Mouse (Mus musculus): ENCODE measurements around the gene Ppp2r5a. TPM values are rescaled to one million over a fixed set of nuclear protein-coding genes. Genes with fewer than 3 reads are reported as not detected.

Ppp2r5a gene
- polyA plus RNA-seq, 2 experiments, result 30.3 to 40.1 TPM

GRCm38 (mm10) chr1:191445831-191446258 lies 42.8 kb upstream of the Ppp2r5a start:
- H3K4me2 ChIP-seq (replicated peaks; ENCODE audit: low read depth, low read length, severe bottlenecking), result no peak overlapping the region
- no peak overlapping the region for H3K4me3 ChIP-seq (replicated peaks; ENCODE audit: low read length)
- no peak overlapping the region for H3K9ac ChIP-seq (ENCODE audit: low read depth, low read length, severe bottlenecking)
- no peaks in the 10 kb centered on the region for H3K27me3 ChIP-seq (ENCODE audit: control insufficient read depth, insufficient read depth, low read length)
- no peaks in the 10 kb centered on the region for H3K9me3 ChIP-seq (ENCODE audit: control insufficient read depth, low read length)
- 64% methylated on average over 9 of the region's 9 CpGs for WGBS
- H3K27ac ChIP-seq (replicated peaks; ENCODE audit: low read depth, low read length), result no peak overlapping the region
- DNase-seq (ENCODE audit: low spot score), result no peak
- no peak for TF ChIP-seq POLR2A (IDR thresholded peaks at IDR 0.05; ENCODE audit: borderline replicate concordance, extremely low read depth, insufficient read depth, insufficient read length)
- H3K4me1 ChIP-seq (ENCODE audit: control insufficient read depth, insufficient read depth, low read length), result no peaks in the 10 kb centered on the region
- H3K36me3 ChIP-seq (ENCODE audit: control insufficient read depth, insufficient read depth, low read length), result no peaks in the 10 kb centered on the region
- no peak for ATAC-seq (ENCODE audit: low FRiP score, low read depth)

- 84% methylated on average over 12 of the region's 12 CpGs for WGBS
- no peak overlapping the region for H3K4me2 ChIP-seq (replicated peaks; ENCODE audit: low read depth, low read length, severe bottlenecking)
- no peaks in the 10 kb centered on the region for H3K36me3 ChIP-seq (ENCODE audit: control insufficient read depth, insufficient read depth, low read length)
- H3K27ac ChIP-seq (replicated peaks; ENCODE audit: low read depth, low read length), result no peak overlapping the region
- H3K9ac ChIP-seq (ENCODE audit: low read depth, low read length, severe bottlenecking), result no peak overlapping the region
- H3K4me3 ChIP-seq (replicated peaks; ENCODE audit: low read length), result no peak overlapping the region
- H3K4me1 ChIP-seq (ENCODE audit: control insufficient read depth, insufficient read depth, low read length), result no peaks in the 10 kb centered on the region
- no peaks in the 10 kb centered on the region for H3K9me3 ChIP-seq (ENCODE audit: control insufficient read depth, low read length)
- H3K27me3 ChIP-seq (ENCODE audit: control insufficient read depth, insufficient read depth, low read length), result no peaks in the 10 kb centered on the region
- no peak for ATAC-seq (ENCODE audit: low FRiP score, low read depth)
- DNase-seq (ENCODE audit: low spot score), result no peak
- no peak for TF ChIP-seq POLR2A (IDR thresholded peaks at IDR 0.05; ENCODE audit: borderline replicate concordance, extremely low read depth, insufficient read depth, insufficient read length)
Observed at GRCm38 (mm10) chr1:191445401-191445800, 42.3 kb upstream of the Ppp2r5a start.

GRCm38 (mm10) chr1:191444467-191444866 lies 41.4 kb upstream of the Ppp2r5a start:
- WGBS, result 56% methylated on average over 1 of the region's 1 CpGs
- Histone ChIP-seq H3K36me3 (ENCODE audit: control insufficient read depth, insufficient read depth, low read length) (no peaks in the 10 kb centered on the region), H3K4me3 (replicated peaks; ENCODE audit: low read length) (no peak overlapping the region), H3K9ac (ENCODE audit: low read depth, low read length, severe bottlenecking) (no peak overlapping the region), H3K4me1 (ENCODE audit: control insufficient read depth, insufficient read depth, low read length) (no peaks in the 10 kb centered on the region), H3K9me3 (ENCODE audit: control insufficient read depth, low read length) (no peaks in the 10 kb centered on the region), H3K27ac (replicated peaks; ENCODE audit: low read depth, low read length) (no peak overlapping the region), H3K27me3 (ENCODE audit: control insufficient read depth, insufficient read depth, low read length) (no peaks in the 10 kb centered on the region), H3K4me2 (replicated peaks; ENCODE audit: low read depth, low read length, severe bottlenecking) (no peak overlapping the region)
- TF ChIP-seq POLR2A (IDR thresholded peaks at IDR 0.05; ENCODE audit: borderline replicate concordance, extremely low read depth, insufficient read depth, insufficient read length), result no peak
- no peak for ATAC-seq (ENCODE audit: low FRiP score, low read depth)
- DNase-seq (ENCODE audit: low spot score), result no peak

GRCm38 (mm10) chr1:191439011-191439410 lies 35.9 kb upstream of the Ppp2r5a start:
- H3K27ac ChIP-seq (replicated peaks; ENCODE audit: low read depth, low read length), result no peak overlapping the region
- H3K4me1 ChIP-seq (ENCODE audit: control insufficient read depth, insufficient read depth, low read length), result peaks cover 3% of the 10 kb centered on the region; the same call in 1 of the 2 replicates
- DNase-seq (ENCODE audit: low spot score) (no peak), ATAC-seq (ENCODE audit: low FRiP score, low read depth) (no peak)
- H3K9me3 ChIP-seq (ENCODE audit: control insufficient read depth, low read length), result no peaks in the 10 kb centered on the region
- no peak overlapping the region for H3K9ac ChIP-seq (ENCODE audit: low read depth, low read length, severe bottlenecking)
- no peak for TF ChIP-seq POLR2A (IDR thresholded peaks at IDR 0.05; ENCODE audit: borderline replicate concordance, extremely low read depth, insufficient read depth, insufficient read length)
- H3K4me3 ChIP-seq (replicated peaks; ENCODE audit: low read length), result no peak overlapping the region
- no peaks in the 10 kb centered on the region for H3K36me3 ChIP-seq (ENCODE audit: control insufficient read depth, insufficient read depth, low read length)
- 80% methylated on average over 3 of the region's 3 CpGs for WGBS
- no peaks in the 10 kb centered on the region for H3K27me3 ChIP-seq (ENCODE audit: control insufficient read depth, insufficient read depth, low read length)
- no peak overlapping the region for H3K4me2 ChIP-seq (replicated peaks; ENCODE audit: low read depth, low read length, severe bottlenecking)

- no peaks in the 10 kb centered on the region for H3K9me3 ChIP-seq (ENCODE audit: control insufficient read depth, low read length)
- H3K4me3 ChIP-seq (replicated peaks; ENCODE audit: low read length), result no peak overlapping the region
- no peak for TF ChIP-seq POLR2A (IDR thresholded peaks at IDR 0.05; ENCODE audit: borderline replicate concordance, extremely low read depth, insufficient read depth, insufficient read length)
- DNase-seq (ENCODE audit: low spot score) (no peak), ATAC-seq (ENCODE audit: low FRiP score, low read depth) (no peak)
- H3K27me3 ChIP-seq (ENCODE audit: control insufficient read depth, insufficient read depth, low read length), result no peaks in the 10 kb centered on the region
- no peak overlapping the region for H3K4me2 ChIP-seq (replicated peaks; ENCODE audit: low read depth, low read length, severe bottlenecking)
- peaks cover 3% of the 10 kb centered on the region; the same call in 1 of the 2 replicates for H3K4me1 ChIP-seq (ENCODE audit: control insufficient read depth, insufficient read depth, low read length)
- no peaks in the 10 kb centered on the region for H3K36me3 ChIP-seq (ENCODE audit: control insufficient read depth, insufficient read depth, low read length)
- H3K27ac ChIP-seq (replicated peaks; ENCODE audit: low read depth, low read length), result no peak overlapping the region
- H3K9ac ChIP-seq (ENCODE audit: low read depth, low read length, severe bottlenecking), result no peak overlapping the region
- WGBS, result 61% methylated on average over 4 of the region's 4 CpGs
Observed at GRCm38 (mm10) chr1:191438546-191438945, 35.5 kb upstream of the Ppp2r5a start.

- Histone ChIP-seq H3K27ac (replicated peaks; ENCODE audit: low read depth, low read length) (no peak overlapping the region), H3K9me3 (ENCODE audit: control insufficient read depth, low read length) (no peaks in the 10 kb centered on the region)
- DNase-seq (ENCODE audit: low spot score), result no peak
Observed at GRCm38 (mm10) chr1:191436647-191437046, 33.6 kb upstream of the Ppp2r5a start.

More at GRCm38 (mm10) chr1:191436647-191437046, 33.6 kb upstream of the Ppp2r5a start:
- no peak for TF ChIP-seq POLR2A (IDR thresholded peaks at IDR 0.05; ENCODE audit: borderline replicate concordance, extremely low read depth, insufficient read depth, insufficient read length)
- no peak overlapping the region for H3K9ac ChIP-seq (ENCODE audit: low read depth, low read length, severe bottlenecking)
- no peaks in the 10 kb centered on the region for H3K27me3 ChIP-seq (ENCODE audit: control insufficient read depth, insufficient read depth, low read length)
- 16% methylated on average over 3 of the region's 3 CpGs for WGBS
- no peaks in the 10 kb centered on the region for H3K36me3 ChIP-seq (ENCODE audit: control insufficient read depth, insufficient read depth, low read length)
- peaks cover 3% of the 10 kb centered on the region; the same call in 1 of the 2 replicates for H3K4me1 ChIP-seq (ENCODE audit: control insufficient read depth, insufficient read depth, low read length)
- H3K4me2 ChIP-seq (replicated peaks; ENCODE audit: low read depth, low read length, severe bottlenecking), result no peak overlapping the region
- no peak for ATAC-seq (ENCODE audit: low FRiP score, low read depth)
- H3K4me3 ChIP-seq (replicated peaks; ENCODE audit: low read length), result no peak overlapping the region

Data from limb, embryonic 14.5 days (tissue).